Mouse (Mus musculus) kidney, adult 18-20 months (tissue): ENCODE data around the gene Mettl16.

ENCODE experiments used
- DNase-seq: peaks from one replicate; pipeline ENCODE4 v3.0.0; 2021

Gene Mettl16

GRCm38 (mm10) chr11:74850998-74851661, 80.5 kb downstream of the Mettl16 start:
- peak; percentile 70 for DNase-seq

DNA sequence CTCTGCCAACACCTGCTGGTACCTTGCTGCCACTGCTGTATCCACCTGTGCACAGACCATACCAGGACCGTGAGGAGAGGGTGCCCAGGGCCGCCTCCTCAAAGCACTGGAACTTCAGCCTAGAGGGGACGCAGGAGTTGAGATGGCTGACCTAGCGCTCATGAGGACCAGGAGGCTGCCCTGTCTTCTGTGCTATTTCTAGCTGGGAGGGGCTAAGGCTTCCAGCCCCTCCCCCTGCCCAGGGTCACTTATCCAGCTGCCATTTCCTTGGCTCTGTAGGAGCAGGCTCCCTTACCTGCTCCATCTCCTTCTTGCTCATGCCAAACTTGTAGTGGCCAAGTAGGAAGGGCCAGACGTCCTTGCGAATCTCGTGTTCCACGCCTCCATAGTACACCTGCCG, 87.1 kb downstream of the Mettl16 start:
- DNase-seq = no peak

DNA sequence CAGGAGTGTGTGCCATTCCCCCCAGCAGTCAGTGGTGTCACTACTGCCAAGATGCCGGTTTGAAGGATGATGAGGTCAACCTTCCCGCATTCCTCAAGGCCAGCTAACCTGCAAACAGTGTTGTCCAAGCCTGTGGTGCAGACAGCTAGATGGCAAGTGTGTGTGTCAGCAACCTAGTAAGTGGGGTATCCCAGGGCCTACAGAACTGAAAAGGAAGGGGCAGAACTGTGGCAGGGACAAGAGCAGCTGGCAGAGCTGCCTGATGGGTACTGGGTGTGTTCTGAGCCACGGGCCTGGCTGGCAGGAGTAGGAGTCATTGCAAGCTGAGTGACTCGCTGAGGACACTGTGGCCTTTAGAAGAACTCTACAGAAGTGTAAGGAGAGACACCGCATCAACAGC, 91.5 kb downstream of the Mettl16 start:
- DNase-seq = no peak

- no peak for DNase-seq
These were observed 92.8 kb downstream of the Mettl16 start for GRCm38 (mm10) chr11:74863471-74863870.

- no peak for DNase-seq
These were observed 93.8 kb downstream of the Mettl16 start for GRCm38 (mm10) chr11:74864421-74864820.

DNA sequence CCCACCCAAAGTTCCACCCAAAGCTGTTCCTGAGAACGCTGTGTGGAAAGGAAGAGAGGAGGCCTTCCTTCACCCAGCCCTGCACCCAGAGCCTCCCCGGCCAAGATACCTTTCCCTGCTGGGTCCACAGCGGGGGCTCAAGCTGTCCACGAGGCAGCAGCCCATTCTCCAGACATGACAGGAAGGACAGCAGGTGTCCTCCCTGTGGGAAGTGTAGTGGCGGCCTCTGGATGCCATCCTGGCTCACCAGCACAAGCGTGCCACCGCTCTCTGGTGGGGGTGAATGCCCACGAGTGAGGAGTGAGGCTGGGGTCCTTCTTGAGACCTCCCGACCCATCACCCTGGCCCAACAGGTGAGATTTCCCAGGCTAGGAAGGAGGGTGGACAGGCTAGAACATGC, 94.6 kb downstream of the Mettl16 start:
- no peak for DNase-seq

DNA sequence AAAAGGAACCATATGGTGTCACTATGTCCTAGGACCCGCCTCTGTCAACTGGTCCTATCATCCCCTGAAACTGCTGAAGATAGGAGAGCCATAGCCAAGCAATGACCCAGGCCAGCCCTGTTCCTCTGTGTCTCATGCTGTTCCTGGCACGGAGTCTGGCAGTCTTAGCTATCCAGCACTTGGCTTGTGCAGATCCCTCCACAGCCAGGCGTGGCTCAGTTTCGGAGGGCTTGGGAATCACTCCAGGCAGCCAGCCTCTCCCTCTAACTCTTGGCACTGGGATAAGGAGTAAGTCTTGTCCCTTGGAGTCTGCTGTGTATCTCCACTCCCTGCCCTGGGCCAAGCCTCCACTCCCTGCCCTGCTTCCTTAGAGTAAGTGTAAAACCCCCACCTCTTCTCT, 96.0 kb downstream of the Mettl16 start:
- DNase-seq = no peak

DNA sequence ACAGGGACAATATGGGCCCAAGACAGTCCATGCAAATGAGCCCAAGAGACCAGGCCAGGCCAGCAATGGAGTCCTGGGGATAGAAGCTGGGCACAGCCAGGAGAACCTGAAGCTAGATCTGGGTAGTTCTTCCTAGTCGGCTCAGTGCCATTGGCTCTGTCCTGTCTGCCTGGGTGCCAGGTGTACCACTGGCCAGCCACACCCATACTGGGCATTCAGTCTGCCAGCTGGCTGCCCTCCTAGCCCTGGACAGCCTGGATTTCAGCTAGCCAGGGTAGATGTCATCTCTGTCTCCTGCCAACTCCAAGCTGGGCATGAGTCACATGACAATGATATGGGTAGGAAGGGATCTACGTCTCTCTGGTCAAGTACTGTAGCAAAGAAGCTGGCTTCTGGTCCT, 96.6 kb downstream of the Mettl16 start:
- DNase-seq = peak; percentile 69

DNA sequence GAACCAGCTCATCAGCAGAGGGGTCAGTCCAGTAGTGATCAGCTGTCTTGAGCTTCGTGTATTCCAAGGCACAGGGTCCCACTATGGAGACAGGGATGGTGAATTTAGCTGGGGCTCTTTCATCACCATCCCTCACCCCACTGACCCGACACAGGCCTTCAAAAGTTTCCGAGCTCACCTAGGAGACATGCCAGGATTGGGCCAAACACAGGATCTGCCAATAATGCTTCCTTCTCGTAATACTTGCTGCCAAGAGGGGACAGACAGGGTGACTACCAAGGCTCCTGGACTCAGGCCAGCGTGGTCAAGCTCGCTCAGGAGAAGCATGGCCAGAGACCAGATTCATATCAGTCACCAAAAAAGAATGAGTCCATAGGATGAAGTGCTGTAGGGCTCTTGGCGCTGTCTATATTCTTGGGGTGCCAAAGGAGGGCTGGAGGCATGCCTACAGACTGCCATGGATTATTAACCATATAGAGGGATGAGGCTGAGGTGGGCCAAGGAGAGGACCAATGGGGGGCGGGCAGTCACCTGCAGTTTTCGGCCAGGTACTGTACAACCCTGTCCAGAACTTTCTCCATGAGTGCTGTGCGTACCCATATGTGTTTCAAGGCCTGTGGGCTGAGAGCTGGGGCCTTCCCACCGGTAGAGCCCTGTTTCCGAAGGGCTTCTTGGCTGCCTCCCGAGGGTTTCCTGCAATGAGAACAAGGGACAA, 97.6 kb downstream of the Mettl16 start:
- no peak for DNase-seq

DNA sequence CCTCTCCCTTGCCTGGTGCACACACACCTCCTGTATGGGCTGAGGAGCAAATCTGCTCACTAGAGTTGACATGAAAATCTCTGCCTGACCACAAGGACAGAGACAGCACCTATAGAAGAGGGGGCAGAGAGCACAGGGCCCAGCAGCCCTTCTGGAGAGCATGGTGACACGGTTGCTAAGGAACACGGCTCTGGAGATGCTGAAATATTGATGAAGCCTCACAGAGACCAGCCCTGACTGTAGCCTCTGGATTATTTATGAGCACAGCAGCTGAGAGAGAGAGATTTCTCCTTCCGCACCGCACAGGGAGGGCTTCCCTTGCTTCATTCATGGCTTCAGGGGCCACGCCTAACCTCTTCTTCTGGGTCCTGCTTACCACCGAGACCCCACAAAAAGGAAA, 99.0 kb downstream of the Mettl16 start:
- DNase-seq = no peak

DNA sequence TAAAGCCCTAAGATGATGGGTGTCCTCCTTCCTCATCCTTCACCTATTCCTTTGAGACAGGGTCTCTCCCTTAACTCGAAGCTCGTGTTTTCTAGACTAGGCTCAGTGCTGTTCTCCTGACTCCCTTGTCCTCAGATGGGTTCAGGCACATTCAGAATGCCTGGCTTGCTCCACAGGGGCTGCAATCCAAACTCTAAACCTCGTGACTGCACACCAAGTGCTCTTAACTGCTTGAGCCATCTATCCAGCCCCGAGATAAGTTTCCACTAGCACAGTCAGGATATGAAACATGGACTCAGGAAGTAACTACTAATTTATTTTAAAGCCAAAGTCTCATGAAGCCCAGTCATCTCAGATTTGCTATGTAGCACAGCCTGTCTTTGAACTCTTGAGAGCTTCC, 99.9 kb downstream of the Mettl16 start:
- no peak for DNase-seq

DNA sequence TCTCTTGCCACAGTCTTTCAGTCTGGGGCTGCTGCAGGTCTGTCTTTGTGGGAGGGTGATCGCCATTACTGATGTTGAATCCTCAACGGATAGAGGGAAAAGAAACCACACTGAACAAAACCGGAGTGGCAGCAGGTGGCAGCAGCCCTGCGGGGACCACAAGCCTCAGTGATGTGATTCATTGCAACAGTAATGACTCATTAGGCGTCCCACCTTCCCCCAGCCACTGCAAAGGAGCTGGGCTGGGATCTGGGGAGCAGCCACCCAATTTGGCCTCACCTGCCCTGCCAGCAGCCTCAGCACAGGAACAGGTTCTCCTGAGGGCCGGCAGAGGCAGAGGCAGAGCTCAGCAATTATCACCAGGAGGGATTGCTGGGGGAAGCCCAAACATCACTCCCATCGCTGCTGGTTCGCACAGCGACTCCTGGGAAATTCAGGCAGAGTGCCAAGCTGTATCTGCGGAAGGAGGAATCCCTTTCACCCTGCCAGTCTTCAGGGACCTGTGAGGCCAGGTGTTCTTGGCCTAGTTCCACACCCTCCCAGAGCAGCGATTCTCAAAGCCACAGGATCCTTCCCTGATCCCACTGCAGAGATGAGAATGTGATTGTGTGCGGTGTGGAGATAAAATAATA, 100.5 kb downstream of the Mettl16 start:
- DNase-seq = no peak

GRCm38 (mm10) chr11:74874630-74875029, 104.0 kb downstream of the Mettl16 start:
- DNase-seq = no peak

DNA sequence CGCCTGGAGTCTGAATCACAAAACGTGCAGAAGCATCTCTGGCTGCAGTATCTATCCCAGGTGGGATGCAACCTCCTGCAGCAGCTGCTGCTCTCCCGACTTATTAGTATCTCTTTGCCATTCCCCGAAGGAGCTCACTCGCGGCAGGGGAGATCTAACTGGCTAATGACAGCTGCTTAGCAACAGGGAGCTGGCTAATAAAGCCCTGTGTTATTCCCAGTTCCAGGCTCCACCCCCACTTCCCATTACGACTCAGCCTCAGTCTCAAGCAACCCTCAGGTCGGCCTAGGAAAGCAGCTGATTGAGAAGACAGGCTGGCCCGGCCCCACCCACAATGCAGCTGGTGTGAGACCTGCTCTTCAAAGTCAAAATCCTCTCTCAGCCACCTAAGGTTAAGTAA, 106.2 kb downstream of the Mettl16 start:
- DNase-seq = peak; percentile 32
